Mouse (Mus musculus) testis, adult 2 months (tissue): ENCODE measurements around the gene Park7.

Experiments
- CTCF ChIP-seq: fragments of 200-500 bp; IDR thresholded peaks from 2 replicates; pipeline ENCODE4 v1.5.1; 2012; ENCODE audit warnings: low read depth, mild to moderate bottlenecking, inconsistent platforms, low read length, moderate library complexity; ENCODE audit not compliant: control insufficient read depth, insufficient read depth, insufficient replicate concordance
- POLR2A ChIP-seq: fragments of 200-500 bp; IDR thresholded peaks from 2 replicates; pipeline ENCODE4 v1.6.1; 2012; ENCODE audit warnings: low read depth, mild to moderate bottlenecking, inconsistent platforms, low read length, moderate library complexity; ENCODE audit not compliant: control insufficient read depth

DNA sequence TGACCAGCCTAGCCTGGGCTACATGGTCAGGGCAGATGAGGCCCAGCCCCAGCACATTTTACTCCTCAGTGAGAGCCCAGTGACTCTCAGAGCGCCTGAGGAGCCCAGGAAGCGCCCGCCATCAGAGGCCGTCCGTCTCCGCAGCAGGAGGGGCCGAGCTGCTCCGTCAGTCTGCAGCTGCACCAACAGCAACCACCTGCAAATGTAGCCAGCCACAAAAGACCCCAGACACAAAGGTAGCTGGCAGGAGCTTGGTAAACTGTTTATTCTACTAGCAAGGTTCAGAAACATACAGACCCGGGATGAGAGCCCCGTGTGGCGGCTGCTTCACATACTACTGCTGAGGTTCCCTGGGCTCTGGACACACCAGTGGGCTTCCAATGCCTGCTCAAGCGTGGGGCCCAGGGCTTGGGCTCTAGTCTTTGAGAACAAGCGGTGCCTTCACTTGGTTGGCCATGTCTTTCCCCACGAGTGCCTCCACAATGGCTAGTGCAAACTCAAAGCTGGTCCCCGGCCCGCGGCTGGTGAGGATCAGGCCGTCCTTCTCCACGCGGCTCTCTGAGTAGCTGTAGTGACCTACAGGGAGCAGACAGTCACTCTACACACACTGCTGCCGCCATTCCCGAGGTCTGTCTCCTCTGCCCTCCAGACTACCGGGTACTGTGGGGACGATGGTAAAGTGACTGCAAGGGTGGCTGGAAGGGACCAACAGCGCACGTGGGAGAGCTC is 17.2 kb downstream of the Park7 start:
- TF ChIP-seq POLR2A (no peak), CTCF (no peak)
